Mouse (Mus musculus): ENCODE data around the gene AI837181.

Gene AI837181

DNA sequence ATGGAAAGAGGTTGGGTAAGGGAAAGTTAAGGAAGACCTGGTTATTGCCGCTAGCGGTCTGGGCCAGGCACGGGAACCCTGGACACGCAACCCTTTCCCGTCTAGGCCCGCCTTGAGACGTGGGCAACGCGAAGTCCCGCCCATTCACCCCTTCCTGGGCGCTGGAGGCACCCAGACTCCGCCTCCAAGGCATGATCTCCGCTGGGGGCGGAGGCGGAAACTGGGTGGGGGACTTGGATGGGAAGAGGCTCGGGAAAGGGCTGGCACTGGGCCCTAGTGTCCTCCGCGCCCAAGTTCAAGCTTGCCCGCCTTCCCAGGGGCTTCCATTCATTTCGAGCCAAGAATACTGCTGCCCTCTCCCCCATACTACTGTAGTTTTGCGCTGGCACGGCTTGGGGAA is 48.8 kb downstream of the AI837181 start, which contains the start of gene Efemp2:
TSS of gene Efemp2 (plus strand) at position 235 of the 400 bp plus-strand sequence.
- DNase-seq (ENCODE audit: low spot score), result peak; percentile 87

DNA sequence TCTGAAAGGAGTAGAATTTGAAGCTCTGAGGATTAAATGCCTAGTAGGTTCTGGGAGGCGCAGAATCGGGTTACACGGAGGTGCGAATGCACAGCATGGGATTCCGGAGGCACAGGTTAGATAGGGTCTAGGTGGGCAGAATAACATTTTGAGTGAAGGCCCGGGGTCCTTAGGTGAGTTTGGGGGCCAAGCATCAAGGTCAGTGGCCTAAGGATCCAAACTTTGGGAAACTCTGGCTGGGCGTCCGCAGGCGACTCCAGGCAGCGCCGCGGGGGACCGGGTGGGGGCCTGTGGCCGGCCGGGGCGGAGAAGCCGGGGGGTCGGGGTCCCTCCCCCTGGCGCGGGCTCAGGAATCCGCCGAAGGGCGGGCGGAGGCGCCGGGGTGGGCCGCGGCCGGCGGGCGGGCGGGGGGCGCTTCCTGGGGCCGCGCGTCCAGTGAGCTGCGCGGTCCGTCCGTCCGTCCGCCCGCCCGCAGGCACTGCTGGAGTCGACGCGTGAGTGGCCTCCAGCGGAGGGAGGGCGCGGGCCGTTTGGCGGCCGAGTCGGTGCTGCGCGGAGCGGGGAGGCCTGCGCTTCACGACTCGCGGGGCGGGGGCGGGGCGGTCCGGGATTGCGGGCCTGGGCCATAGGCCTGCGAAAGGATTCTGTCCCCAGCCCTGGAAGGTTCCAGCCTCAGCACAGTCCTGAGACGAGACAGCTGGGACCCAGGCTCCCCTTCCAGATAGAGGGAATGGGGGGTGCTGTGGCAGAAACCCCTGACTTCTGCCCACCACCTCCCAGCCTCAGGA is 49.5 kb downstream of the AI837181 start:
- peak; percentile 65 for DNase-seq (ENCODE audit: low spot score)

DNA sequence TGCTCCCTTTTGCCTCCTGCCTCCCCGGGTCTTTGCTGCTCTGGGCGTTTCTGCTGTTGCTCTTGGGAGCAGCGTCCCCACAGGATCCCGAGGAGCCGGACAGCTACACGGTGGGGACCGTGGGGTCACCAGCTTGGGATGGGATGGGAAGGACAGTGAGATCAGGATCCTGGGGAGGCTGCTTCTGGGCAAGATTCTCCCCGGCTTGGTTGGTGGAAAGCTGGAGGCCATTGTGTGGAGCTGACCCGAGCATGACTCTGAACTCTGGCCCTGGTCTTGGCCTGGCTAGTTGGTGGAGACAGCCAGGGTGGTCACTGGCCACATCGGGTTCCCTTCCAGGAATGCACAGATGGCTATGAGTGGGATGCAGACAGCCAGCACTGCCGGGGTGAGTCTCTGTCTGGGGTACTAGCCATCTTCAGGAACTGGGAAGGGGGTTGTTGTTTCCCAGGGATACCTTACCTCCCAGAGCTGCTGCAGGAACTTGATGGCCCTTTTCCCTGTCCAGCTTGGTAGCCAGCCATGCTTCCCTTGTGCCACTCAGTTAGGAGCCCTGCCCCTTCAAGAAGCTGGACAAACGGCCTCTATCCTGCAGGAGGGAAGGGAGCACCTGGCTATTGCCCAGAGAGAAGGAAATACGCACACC is 50.2 kb downstream of the AI837181 start:
- DNase-seq (ENCODE audit: low spot score), result no peak

Measured in yolk sac, embryonic 10.5 days (tissue).